Mouse (Mus musculus): Measurements from ENCODE around the gene Ms4a4a.
"Not testable (repeated sequence)": the region's sequence is repeated elsewhere in the genome, so short reads cannot be mapped to it uniquely, and the experiment has no call there.

Ms4a4a gene

DNA sequence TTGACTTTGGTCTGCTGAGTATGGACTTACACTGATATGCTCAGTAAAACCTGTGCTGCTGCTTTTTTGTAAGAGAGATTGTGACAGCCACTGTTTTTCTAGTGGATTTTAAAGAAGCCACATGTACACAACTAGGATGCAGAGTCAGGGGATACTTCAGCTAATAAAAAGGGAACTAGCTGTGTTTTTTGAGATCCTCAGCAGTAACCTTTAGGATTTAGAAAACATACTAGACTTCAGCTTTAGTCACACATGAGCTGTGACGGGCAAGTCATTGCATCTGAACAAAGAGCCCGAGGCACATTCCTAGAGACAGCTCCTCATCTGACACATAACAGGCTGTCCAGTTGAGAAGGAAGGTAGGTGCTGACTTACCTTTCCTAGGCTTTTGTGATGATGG lies at the start of gene Ms4a4a:
Ms4a4a (plus strand) TSS at position 251 of the 400 bp plus-strand sequence.
- DNase-seq (ENCODE audit: low spot score) = peak; percentile 2

GRCm38 (mm10) chr19:11335932-11336331 lies 39.4 kb upstream of the Ms4a4a start, which contains the start of gene Ms4a7:
TSS of gene Ms4a7 (minus strand) at chr19:11336146.
- DNase-seq (ENCODE audit: low spot score) = no peak

DNA sequence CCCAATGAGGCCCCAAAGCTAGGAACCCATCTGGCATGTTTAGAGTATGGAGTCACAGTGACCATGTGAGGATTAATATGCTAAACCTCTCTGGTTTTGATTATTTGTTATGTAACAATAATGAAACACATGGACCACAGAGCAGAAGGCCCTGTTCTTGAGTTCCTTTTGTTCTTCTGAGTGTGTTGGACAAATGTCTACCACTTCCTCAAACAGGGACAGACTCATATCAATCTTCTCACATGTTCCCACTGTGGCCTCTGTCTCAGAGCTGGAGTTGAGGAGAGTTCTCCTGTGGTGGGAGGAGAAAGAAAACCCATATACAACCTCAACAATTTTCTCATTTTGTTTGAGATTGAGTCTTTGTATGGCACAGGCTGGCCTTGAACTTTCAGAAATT lies 32.2 kb upstream of the Ms4a4a start:
- DNase-seq (ENCODE audit: low spot score) = no peak

GRCm38 (mm10) chr19:11343992-11344391 lies 31.3 kb upstream of the Ms4a4a start:
- no peak for DNase-seq (ENCODE audit: low spot score)

GRCm38 (mm10) chr19:11349698-11350481 lies 25.4 kb upstream of the Ms4a4a start:
- DNase-seq (ENCODE audit: low spot score) = peak; percentile 31

- peak; percentile 2 for DNase-seq (ENCODE audit: low spot score)
These were observed 23.4 kb upstream of the Ms4a4a start for GRCm38 (mm10) chr19:11351878-11352277.

DNA sequence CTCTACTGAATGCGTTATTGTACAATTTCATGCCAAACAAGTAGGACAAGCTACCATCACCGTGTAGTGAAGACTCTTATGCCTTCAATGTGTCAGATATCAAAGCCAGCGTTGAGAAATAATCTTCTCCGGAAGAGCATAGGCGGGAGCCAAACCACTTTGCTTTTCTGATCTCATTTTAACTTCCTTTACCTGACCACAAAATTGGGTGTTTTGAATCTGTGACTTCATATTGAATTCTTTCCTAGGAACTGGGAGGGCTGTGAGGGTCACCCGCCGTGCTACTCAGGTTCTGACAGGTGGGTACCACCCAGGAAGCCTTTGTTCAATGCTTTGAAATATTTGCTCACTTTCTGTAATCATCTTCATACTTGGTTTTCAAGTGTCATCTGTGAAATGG lies 19.6 kb upstream of the Ms4a4a start:
- DNase-seq (ENCODE audit: low spot score) = no peak

- DNase-seq (ENCODE audit: low spot score) = peak; percentile 12
These were observed 15.2 kb upstream of the Ms4a4a start for GRCm38 (mm10) chr19:11360106-11360505.

DNA sequence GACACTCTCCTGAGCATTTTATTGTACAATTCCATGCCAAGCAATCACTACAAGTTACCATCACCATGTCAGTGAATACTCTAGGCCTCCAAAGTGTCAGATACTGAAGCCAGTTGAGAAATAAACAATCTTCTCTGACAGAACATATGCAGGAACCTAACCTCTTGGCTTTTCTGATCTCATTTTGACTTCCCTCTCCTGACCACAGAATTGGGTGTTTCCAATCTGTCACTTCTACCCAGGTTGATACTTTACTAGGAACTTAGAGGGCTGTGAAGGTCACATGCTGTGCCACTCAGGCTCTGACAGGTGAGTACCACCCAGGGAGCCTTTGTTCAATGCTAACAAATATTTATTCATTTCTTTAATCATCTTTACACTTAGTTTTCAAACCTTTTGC lies 13.3 kb upstream of the Ms4a4a start:
- DNase-seq (ENCODE audit: low spot score) = no peak

DNA sequence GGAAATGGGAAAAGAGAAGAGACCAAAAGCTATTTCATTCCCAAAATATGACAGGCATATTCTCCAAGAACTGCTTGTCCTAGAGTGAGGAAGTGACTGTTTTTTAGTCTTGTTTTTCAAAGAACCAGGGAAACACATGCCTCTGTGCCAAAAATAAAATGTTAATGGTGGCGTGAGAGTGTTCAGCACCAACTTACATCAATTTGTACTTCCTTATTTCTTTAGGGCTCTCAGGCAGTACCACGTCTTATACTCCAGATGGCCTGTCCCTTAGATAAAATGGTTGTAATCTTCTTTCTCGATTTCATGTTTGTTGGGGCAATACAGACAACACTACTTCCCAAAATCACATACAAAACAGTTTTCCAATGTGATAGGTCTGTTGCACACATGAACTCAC lies 7.0 kb upstream of the Ms4a4a start:
- no peak for DNase-seq (ENCODE audit: low spot score)

DNA sequence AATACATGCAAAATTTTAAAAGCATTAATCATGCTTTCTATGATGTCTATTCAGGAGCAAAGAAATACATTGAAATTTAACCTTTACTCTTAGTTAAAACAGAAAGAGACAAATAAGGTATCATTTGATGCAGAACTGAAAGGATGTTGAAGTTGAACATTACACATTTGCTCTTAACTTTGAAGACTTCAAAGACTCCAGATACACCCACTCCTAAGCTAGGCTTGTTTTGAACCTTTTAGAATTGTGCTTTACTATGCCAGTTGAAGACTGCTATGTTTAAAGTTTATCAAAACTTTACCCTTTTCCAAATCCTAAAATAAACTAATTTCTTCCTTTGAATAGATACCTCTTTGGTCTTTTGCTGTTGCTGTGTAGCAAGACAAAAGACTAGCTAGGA lies 4.1 kb upstream of the Ms4a4a start:
- DNase-seq (ENCODE audit: low spot score) = no peak

- no peak for DNase-seq (ENCODE audit: low spot score)
These were observed 1.1 kb downstream of the Ms4a4a start for GRCm38 (mm10) chr19:11376399-11376798.

GRCm38 (mm10) chr19:11387109-11387508 lies 11.8 kb downstream of the Ms4a4a start:
- DNase-seq (ENCODE audit: low spot score) = no peak

DNA sequence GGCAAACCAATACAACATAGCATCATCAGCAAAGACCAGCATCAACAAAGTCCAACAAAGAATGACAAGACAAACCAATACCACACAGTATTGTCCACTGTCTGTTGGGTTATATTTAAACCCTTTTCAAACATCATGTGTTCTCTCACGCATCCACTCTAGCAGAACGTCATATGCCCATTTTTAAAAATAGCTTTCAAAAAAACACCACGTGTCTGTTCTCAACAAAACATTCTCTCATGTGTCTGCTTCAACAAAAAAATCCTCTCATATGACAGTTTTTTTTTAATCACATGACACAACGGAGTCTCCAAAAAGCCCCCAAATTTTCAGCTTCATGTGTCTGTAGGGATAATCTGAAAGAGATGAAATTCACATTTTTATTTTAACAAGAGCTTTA lies 12.4 kb downstream of the Ms4a4a start:
- no peak for DNase-seq (ENCODE audit: low spot score)

GRCm38 (mm10) chr19:11388949-11389348 lies 13.6 kb downstream of the Ms4a4a start:
- DNase-seq (ENCODE audit: low spot score) = no peak

DNA sequence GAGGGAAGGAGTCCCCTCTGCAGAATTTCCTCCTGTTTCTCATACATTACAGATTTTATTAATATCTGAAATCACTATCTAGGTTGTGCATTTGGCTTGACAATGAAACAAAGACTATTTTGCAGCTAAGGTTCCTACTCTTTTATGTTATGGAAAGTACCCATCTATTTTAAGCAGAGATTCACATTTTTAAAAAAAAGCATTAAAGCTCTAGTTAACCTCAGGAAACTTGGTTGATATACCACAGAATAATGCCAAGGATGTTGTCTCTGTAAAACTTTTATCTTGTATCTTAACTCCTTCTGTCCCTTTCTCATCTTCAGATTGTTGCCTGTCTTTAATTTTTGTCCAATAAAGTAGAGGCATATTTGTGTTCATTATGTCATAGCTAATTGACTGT lies 20.4 kb downstream of the Ms4a4a start:
- no peak for DNase-seq (ENCODE audit: low spot score)

- no peak for DNase-seq (ENCODE audit: low spot score)
These were observed 29.2 kb downstream of the Ms4a4a start, which contains the start of gene Ms4a4c for GRCm38 (mm10) chr19:11404527-11404926. TSS of gene Ms4a4c (plus strand) at chr19:11404770.

GRCm38 (mm10) chr19:11407428-11407827 lies 32.1 kb downstream of the Ms4a4a start:
- no peak for DNase-seq (ENCODE audit: low spot score)

DNA sequence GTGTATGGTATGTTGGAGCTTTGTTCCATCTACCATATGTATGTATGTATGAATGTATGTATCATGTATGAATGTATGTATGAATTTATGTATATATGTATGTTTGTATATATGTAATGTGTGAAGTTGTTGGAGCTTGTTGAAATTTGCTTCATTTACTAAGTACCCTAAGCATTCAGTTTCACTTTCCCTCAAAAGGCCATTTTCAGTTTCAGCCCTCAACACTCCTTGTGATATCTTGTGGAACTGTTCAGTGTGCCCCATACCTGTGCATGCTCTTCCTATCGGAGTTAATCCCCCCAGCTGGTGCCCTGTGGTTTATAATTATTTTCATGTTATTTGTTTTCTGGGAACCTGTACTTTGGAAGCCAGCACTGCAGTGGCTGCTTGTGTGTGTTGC lies 33.3 kb downstream of the Ms4a4a start:
- DNase-seq (ENCODE audit: low spot score) = no peak

DNA sequence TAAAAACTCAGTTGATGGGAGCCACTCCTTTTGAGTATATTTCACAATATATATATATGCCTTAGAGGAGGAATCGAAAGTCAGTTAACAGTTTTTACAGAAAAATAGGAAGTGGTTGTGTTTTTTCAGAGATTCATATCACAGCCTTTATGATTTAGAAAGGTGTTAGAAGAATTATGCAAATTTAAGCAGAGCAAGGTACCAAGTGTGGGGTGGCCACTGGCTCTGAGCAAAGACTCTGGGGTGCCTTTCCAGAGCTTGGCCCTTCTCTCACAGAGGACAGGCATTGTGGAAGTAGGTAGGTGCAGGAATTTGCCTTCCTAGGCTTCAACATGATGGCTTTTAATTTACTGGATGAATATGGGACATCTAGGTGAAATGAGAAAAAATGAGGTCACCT lies 36.3 kb downstream of the Ms4a4a start:
- DNase-seq (ENCODE audit: low spot score) = no peak

- DNase-seq (ENCODE audit: low spot score) = no peak
These were observed 38.8 kb downstream of the Ms4a4a start for GRCm38 (mm10) chr19:11414084-11414483.

DNA sequence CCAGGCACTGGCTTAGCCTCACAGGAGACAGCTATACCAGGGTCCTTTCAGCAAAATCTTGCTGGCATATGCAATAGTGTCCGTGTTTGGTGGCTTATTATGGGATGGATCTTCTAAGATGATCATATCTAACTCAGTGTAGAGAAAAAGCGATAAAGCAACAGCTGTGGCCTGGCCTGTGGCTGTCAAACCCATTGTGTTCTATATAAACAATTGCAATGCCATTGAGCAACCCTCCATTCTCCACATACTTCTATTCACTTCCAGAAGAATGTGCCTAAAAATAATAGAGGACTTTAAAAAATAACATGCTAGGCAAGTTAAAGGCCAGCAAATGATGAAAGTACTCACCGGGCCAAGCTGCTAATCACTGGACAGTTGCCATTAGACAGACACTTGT lies 40.3 kb downstream of the Ms4a4a start:
- no peak for DNase-seq (ENCODE audit: low spot score)

DNA sequence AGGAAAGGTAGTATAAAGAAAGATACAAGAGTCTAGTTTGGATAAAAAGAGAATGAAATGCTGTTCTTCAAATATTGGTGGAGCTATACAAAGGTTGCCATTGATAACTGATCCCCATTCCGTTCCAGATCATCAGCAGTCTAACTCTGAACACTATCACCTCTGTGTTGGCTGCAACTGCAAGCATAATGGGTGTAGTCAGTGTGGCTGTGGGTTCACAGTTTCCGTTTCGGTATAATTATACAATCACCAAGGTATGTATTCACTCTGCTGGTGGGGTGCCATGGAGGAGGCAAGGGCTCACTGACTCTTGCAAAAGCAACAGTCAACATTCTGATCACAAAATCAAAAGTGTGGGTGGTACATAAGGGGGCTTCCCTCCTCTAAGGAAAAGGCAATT lies 43.5 kb downstream of the Ms4a4a start:
- not testable (repeated sequence) for DNase-seq (ENCODE audit: low spot score)

GRCm38 (mm10) chr19:11431209-11431608 lies 55.9 kb downstream of the Ms4a4a start:
- DNase-seq (ENCODE audit: low spot score) = not testable (repeated sequence)

Measured in embryo, embryonic 10.5 days (tissue).